Mouse (Mus musculus): Measurements from ENCODE around the gene Bag5. TPM values are rescaled to one million over a fixed set of nuclear protein-coding genes. Genes with fewer than 3 reads are reported as not detected.
"Not testable (repeated sequence)": the region's sequence is repeated elsewhere in the genome, so short reads cannot be mapped to it uniquely, and the experiment has no call there.

The Bag5 gene
- total RNA-seq, 2 experiments from 2014 or later: 32.0 to 33.3 TPM

- ATAC-seq (replicated peaks; ENCODE audit: poor library complexity, severe bottlenecking): not testable (repeated sequence)
Measured at GRCm38 (mm10) chr12:111661554-111661953, 51.5 kb downstream of the Bag5 start.

GRCm38 (mm10) chr12:111660628-111661027, 52.4 kb downstream of the Bag5 start:
- no peak for ATAC-seq (replicated peaks; ENCODE audit: poor library complexity, severe bottlenecking)

Other genes with a start within 250 kb of the Bag5 start
- not detected in 2 replicates for gene Gm266, start 227.4 kb downstream of the Bag5 start, total RNA-seq (2014; fragmentation: Nextera tagmentation)
- gene Gm266, start 227.4 kb downstream of the Bag5 start, total RNA-seq (2017): not detected in 2 replicates
- gene Eif5, start 175.2 kb downstream of the Bag5 start, total RNA-seq (2014; fragmentation: Nextera tagmentation): 197 and 224 TPM in 2 replicates
- 290 and 339 TPM in 2 replicates for gene Eif5, start 175.2 kb downstream of the Bag5 start, total RNA-seq (2017)
- 55.8 and 61.7 TPM in 2 replicates for gene Mark3, start 138.7 kb downstream of the Bag5 start, total RNA-seq (2014; fragmentation: Nextera tagmentation)
- 61.3 and 71.8 TPM in 2 replicates for gene Mark3, start 138.7 kb downstream of the Bag5 start, total RNA-seq (2017)
- gene Ckb, start 40.9 kb downstream of the Bag5 start, total RNA-seq (2014; fragmentation: Nextera tagmentation): 4.2 TPM in 1 of 2 replicates, not detected in the other
- gene Ckb, start 40.9 kb downstream of the Bag5 start, total RNA-seq (2017): 0.57 and 1.4 TPM in 2 replicates
- 18.6 and 21.9 TPM in 2 replicates for gene Trmt61a, start 35.2 kb downstream of the Bag5 start, total RNA-seq (2014; fragmentation: Nextera tagmentation)
- 10.0 and 10.1 TPM in 2 replicates for gene Trmt61a, start 35.2 kb downstream of the Bag5 start, total RNA-seq (2017)
- gene Apopt1, start within 50 bp of the Bag5 start, total RNA-seq (2014; fragmentation: Nextera tagmentation): 49.6 and 51.3 TPM in 2 replicates
- gene Apopt1, start within 50 bp of the Bag5 start, total RNA-seq (2017): 57.2 and 60.9 TPM in 2 replicates
- 45.3 and 48.2 TPM in 2 replicates for gene Klc1, start 45.6 kb upstream of the Bag5 start, total RNA-seq (2014; fragmentation: Nextera tagmentation)
- 26.7 and 42.1 TPM in 2 replicates for gene Klc1, start 45.6 kb upstream of the Bag5 start, total RNA-seq (2017)
- 16.7 and 31.1 TPM in 2 replicates for gene Xrcc3, start 100.6 kb upstream of the Bag5 start, total RNA-seq (2014; fragmentation: Nextera tagmentation)
- 6.8 and 8.6 TPM in 2 replicates for gene Xrcc3, start 100.6 kb upstream of the Bag5 start, total RNA-seq (2017)
- 14.0 and 19.5 TPM in 2 replicates for gene Zfyve21, start 100.9 kb upstream of the Bag5 start, total RNA-seq (2014; fragmentation: Nextera tagmentation)
- gene Zfyve21, start 100.9 kb upstream of the Bag5 start, total RNA-seq (2017): 5.3 and 6.2 TPM in 2 replicates
- gene Ppp1r13b, start 194.9 kb upstream of the Bag5 start, total RNA-seq (2014; fragmentation: Nextera tagmentation): 11.2 and 11.4 TPM in 2 replicates
- 2.9 and 4.7 TPM in 2 replicates for gene Ppp1r13b, start 194.9 kb upstream of the Bag5 start, total RNA-seq (2017)

All from granulocyte monocyte progenitor cell, adult 5-6 weeks (primary cell).